Mouse (Mus musculus) embryonic facial prominence, embryonic 14.5 days (tissue): Measurements from ENCODE around the gene Defa36. TPM values are rescaled to one million over a fixed set of nuclear protein-coding genes. Genes with fewer than 3 reads are reported as not detected.
"Not testable (repeated sequence)": the region's sequence is repeated elsewhere in the genome, so short reads cannot be mapped to it uniquely, and the experiment has no call there.

Source experiments
- ATAC-seq: fragments of 200-750 bp; cut with Nextera tagmentation; 2 replicates; pipeline ENCODE4 v1.8.0; 2017; ENCODE audit warnings: low read depth, moderate number of reproducible peaks, moderate TSS enrichment
- DNase-seq: peaks from one replicate; pipeline ENCODE4 v3.0.0-alpha.2; 2015; ENCODE audit warnings: low spot score
- H3K27ac ChIP-seq: fragments of 300-500 bp; sonication (generic); replicated peaks from 2 replicates; pipeline ENCODE4 v1.5.1; 2014; ENCODE audit warnings: low read depth, mild to moderate bottlenecking, low read length, moderate library complexity
- H3K27me3 ChIP-seq: fragments of 300-500 bp; sonication (generic); replicated peaks from 2 replicates; pipeline ENCODE4 v1.6.1; 2014; ENCODE audit warnings: low read length; ENCODE audit not compliant: control insufficient read depth, insufficient read depth
- H3K36me3 ChIP-seq: fragments of 300-500 bp; sonication (generic); 2 replicates; pipeline ENCODE4 v1.6.1; 2014; ENCODE audit warnings: low read length, mixed read lengths; ENCODE audit not compliant: control insufficient read depth, insufficient read depth
- H3K4me1 ChIP-seq: fragments of 300-500 bp; sonication (generic); 2 replicates; pipeline ENCODE4 v1.6.1; 2014; ENCODE audit warnings: antibody characterized with exemption, low read length; ENCODE audit not compliant: control insufficient read depth, insufficient read depth
- H3K4me2 ChIP-seq: fragments of 300-500 bp; sonication (generic); 2 replicates; pipeline ENCODE4 v1.6.1; 2014; ENCODE audit warnings: low read depth, mild to moderate bottlenecking, low read length, moderate library complexity, mixed read lengths
- H3K4me3 ChIP-seq: fragments of 300-500 bp; sonication (generic); 2 replicates; pipeline ENCODE4 v1.5.1; 2014; ENCODE audit warnings: low read depth, mild to moderate bottlenecking, low read length
- H3K9ac ChIP-seq: fragments of 300-500 bp; sonication (generic); 2 replicates; pipeline ENCODE4 v1.6.1; 2014; ENCODE audit warnings: low read depth, mild to moderate bottlenecking, low read length, moderate library complexity, mixed read lengths
- H3K9me3 ChIP-seq: fragments of 300-500 bp; sonication (generic); 2 replicates; pipeline ENCODE4 v1.6.1; 2016; ENCODE audit warnings: low read length; ENCODE audit not compliant: control insufficient read depth
- WGBS: fragments of 180-500 bp; shearing (Covaris S2); extraction: QIAGEN DNeasy Blood & Tissue Kit; methylation state at CpG from one replicate; pipeline ENCODE4 v1.1.7; 2014; 5-methylcytosine and 5-hydroxymethylcytosine counted together
- polyA plus RNA-seq: library from polyadenylated mRNA; unstranded; fragments of >200 nt; fragmentation: Nextera tagmentation; extraction: Ambion mirVana; gene quantifications from 2 replicates; pipeline ENCODE4 v1.2.1, GENCODE M21; 2014

Gene Defa36
- polyA plus RNA-seq: not detected in 2 replicates

GRCm38 (mm10) chr8:21427111-21427510 lies at the start of gene Defa36:
Gene Defa36 (plus strand): TSS chr8:21427411.
- not testable (repeated sequence) for ATAC-seq, H3K4me1 ChIP-seq, H3K4me3 ChIP-seq, H3K36me3 ChIP-seq, H3K9me3 ChIP-seq, H3K27ac ChIP-seq, DNase-seq, H3K9ac ChIP-seq, H3K27me3 ChIP-seq, H3K4me2 ChIP-seq
- WGBS: no CpG with 5 or more reads among the region's 1 CpGs

- not testable (repeated sequence) for H3K4me1 ChIP-seq, H3K4me2 ChIP-seq, H3K9ac ChIP-seq, H3K27me3 ChIP-seq, H3K36me3 ChIP-seq, ATAC-seq, DNase-seq, H3K27ac ChIP-seq, H3K4me3 ChIP-seq, H3K9me3 ChIP-seq
- no CpG with 5 or more reads among the region's 2 CpGs for WGBS
These were observed 49.0 kb upstream of the Defa36 start, which contains the start of gene Defa2 for GRCm38 (mm10) chr8:21378215-21378614. Gene Defa2 (plus strand): TSS chr8:21378515.

- not testable (repeated sequence) for H3K9me3 ChIP-seq, DNase-seq, H3K4me3 ChIP-seq, H3K9ac ChIP-seq, H3K4me2 ChIP-seq, H3K27me3 ChIP-seq, H3K36me3 ChIP-seq, ATAC-seq, H3K4me1 ChIP-seq, H3K27ac ChIP-seq
- no CpG with 5 or more reads among the region's 2 CpGs for WGBS
These were observed 35.7 kb upstream of the Defa36 start, which contains the start of gene Defa33 for GRCm38 (mm10) chr8:21391511-21391910. Gene Defa33 (plus strand): TSS chr8:21391811.

GRCm38 (mm10) chr8:21456460-21456859 lies 29.2 kb downstream of the Defa36 start, which contains the start of gene Gm7849:
Gene Gm7849 (minus strand): TSS chr8:21456560.
- H3K9ac ChIP-seq, H3K4me2 ChIP-seq, H3K4me1 ChIP-seq, DNase-seq, H3K9me3 ChIP-seq, H3K4me3 ChIP-seq, H3K27ac ChIP-seq, ATAC-seq, H3K27me3 ChIP-seq, H3K36me3 ChIP-seq: not testable (repeated sequence)
- no CpG with 5 or more reads among the region's 1 CpGs for WGBS

Other genes starting within 250 kb of the Defa36 start
- gene Defa31, start 235.8 kb upstream of the Defa36 start, polyA plus RNA-seq: not detected in 2 replicates
- gene Gm15293, start 225.8 kb upstream of the Defa36 start, polyA plus RNA-seq: not detected in 2 replicates
- gene Gm15292, start 177.7 kb upstream of the Defa36 start, polyA plus RNA-seq: not detected in 2 replicates
- gene Defa27, start 111.9 kb upstream of the Defa36 start, polyA plus RNA-seq: not detected in 2 replicates
- gene Defa29, start 100.4 kb upstream of the Defa36 start, polyA plus RNA-seq: not detected in 2 replicates
- not detected in 2 replicates for gene Defa2, start 48.9 kb upstream of the Defa36 start, polyA plus RNA-seq
- not detected in 2 replicates for gene Defa33, start 35.6 kb upstream of the Defa36 start, polyA plus RNA-seq
- gene Gm7849, start 29.1 kb downstream of the Defa36 start, polyA plus RNA-seq: not detected in 2 replicates
- not detected in 2 replicates for gene Defa20, start 81.8 kb downstream of the Defa36 start, polyA plus RNA-seq
- gene Defa32, start 101.6 kb downstream of the Defa36 start, polyA plus RNA-seq: not detected in 2 replicates
- gene Defa37, start 138.0 kb downstream of the Defa36 start, polyA plus RNA-seq: not detected in 2 replicates
- not detected in 2 replicates for gene Defa28, start 155.6 kb downstream of the Defa36 start, polyA plus RNA-seq
- not detected in 2 replicates for gene Gm7861, start 167.1 kb downstream of the Defa36 start, polyA plus RNA-seq
- gene Defa26, start 190.8 kb downstream of the Defa36 start, polyA plus RNA-seq: not detected in 2 replicates
- gene Defa17, start 228.4 kb downstream of the Defa36 start, polyA plus RNA-seq: not detected in 2 replicates
- gene Defa34, start 238.4 kb downstream of the Defa36 start, polyA plus RNA-seq: not detected in 2 replicates